Mouse (Mus musculus) embryonic fibroblast, embryonic 13.5 days (primary cell): Measurements from ENCODE around the gene Mocs1.

Experiments used
- CTCF ChIP-seq: IDR thresholded peaks from 2 replicates; pipeline ENCODE4 v1.5.1; 2011; ENCODE audit warnings: mild to moderate bottlenecking, control low read depth, low read length, moderate library complexity, borderline replicate concordance; ENCODE audit not compliant: insufficient read depth
- POLR2A ChIP-seq: IDR thresholded peaks from 2 replicates; pipeline ENCODE4 v1.6.1; 2011; ENCODE audit warnings: low read depth, mild to moderate bottlenecking, control low read depth, low read length, moderate library complexity

GRCm38 (mm10) chr17:49394836-49395235 is 33.3 kb upstream of the Mocs1 start:
- TF ChIP-seq CTCF, result no peak
- no peak for TF ChIP-seq POLR2A
